Mouse (Mus musculus) layer of hippocampus, postnatal 25 days (tissue): ENCODE measurements around the gene Skint9. TPM values are rescaled to one million over a fixed set of nuclear protein-coding genes. Genes with fewer than 3 reads are reported as not detected.
"Not testable (repeated sequence)": the region's sequence is repeated elsewhere in the genome, so short reads cannot be mapped to it uniquely, and the experiment has no call there.

Experiments
- DNase-seq, 2 experiments: peaks; one replicate each; pipeline ENCODE4 v3.0.0; 2022; ENCODE audit warnings: mixed read lengths in 2 of 2, low spot score in 1 of 2; ENCODE audit errors: extremely low spot score in 1 of 2
- total RNA-seq, 2 experiments: library from RNA; stranded (reverse); gene quantifications; 2 replicates each; pipeline ENCODE4 v1.2.3; 2021

Gene Skint9
- not detected for total RNA-seq

DNA sequence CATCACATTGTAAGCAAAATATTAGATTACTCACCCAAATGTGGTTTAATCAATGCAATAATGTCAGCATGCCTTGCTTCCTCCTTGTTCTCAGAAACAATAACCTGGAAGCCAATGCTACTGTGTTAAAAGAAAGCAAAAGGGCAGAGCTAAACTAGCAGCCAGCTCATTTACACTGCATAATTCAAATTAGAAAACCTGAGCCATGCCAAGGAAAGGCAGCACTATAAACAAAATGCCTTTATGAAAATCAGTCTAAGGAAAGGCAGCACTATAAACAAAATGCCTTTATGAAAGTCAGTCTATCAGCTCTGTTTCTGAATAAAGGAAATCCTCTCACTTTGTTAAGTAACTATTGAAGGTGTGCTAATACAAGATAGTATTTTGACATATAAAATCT, at the start of gene Skint9:
TSS of gene Skint9 (minus strand) at position 101 of the 400 bp plus-strand sequence.
- no peak for DNase-seq

DNA sequence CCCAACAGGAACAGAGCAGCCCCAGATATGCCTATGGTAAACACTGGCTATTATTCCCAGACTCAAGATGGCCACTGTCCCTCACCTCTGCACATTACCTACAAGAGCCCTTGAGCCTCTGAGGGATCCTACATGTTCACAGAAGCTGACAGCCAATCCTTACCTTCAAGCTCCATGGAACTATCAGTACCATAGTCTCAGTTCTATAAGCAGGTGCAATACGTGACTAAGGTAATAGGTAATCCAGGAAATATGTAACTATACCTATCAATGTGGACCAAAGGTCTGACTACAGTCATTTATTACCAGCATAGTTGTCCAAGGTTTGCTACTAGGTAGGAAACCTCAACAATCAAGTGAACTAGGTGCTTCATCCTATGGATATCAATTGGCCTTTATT, 1.1 kb downstream of the Skint9 start:
- no peak for DNase-seq

DNA sequence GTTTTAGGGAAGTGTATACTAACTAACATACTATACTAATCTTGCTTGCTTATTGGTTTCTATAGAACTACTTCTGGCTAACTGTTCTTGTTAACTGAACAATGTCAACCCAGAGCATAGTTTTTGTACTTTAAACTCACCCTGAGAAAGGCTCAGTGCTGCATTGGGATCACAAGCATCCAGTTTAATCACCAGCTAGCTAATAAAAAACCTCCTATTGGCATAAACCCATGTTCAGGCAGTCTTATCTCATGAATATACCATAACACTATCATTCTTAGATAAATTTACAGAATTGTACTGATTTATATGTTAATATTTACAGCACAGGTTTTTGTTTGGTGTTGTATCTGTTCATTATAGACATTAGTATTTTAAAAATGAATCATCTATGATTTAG, 1.6 kb downstream of the Skint9 start:
- no peak for DNase-seq

DNA sequence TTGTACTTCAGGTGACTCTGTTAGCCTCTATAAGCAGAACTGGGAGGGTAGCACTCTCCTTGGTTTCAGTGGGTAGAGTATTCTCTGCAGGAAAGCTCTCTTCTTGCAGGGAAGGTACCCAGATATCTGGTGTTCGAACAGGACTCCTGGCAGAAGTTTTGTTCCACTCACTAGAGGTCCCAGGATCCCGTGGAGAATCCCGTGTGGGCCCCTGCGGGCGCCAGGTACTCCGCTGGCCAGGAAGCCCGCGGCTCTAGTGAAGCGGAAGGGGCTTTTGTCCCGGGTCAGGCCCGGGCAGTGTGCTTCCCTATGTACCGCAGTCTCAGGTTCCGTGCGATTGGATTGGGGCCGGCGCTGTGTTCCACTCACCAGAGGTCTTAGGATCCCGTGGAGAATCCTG, 84.7 kb downstream of the Skint9 start:
- DNase-seq: not testable (repeated sequence)

Other genes starting within 250 kb of the Skint9 start
- gene Skint3, start 201.7 kb downstream of the Skint9 start, total RNA-seq: not detected
- gene Skint2, start 123.2 kb upstream of the Skint9 start, total RNA-seq: not detected